Mouse (Mus musculus) hindbrain, embryonic 16.5 days (tissue): Measurements from ENCODE around the gene Preb. TPM values are rescaled to one million over a fixed set of nuclear protein-coding genes. Genes with fewer than 3 reads are reported as not detected.

ENCODE experiments used
- ATAC-seq: fragments of 200-750 bp; cut with Nextera tagmentation; 2 replicates; pipeline ENCODE4 v1.8.0; 2017; ENCODE audit warnings: moderate TSS enrichment, moderate library complexity
- H3K27ac ChIP-seq: fragments of 300-500 bp; sonication (generic); 2 replicates; pipeline ENCODE4 v1.5.1; 2014; ENCODE audit warnings: low read depth, mild to moderate bottlenecking, control low read depth, low read length, moderate library complexity
- H3K27me3 ChIP-seq: fragments of 300-500 bp; sonication (generic); replicated peaks from 2 replicates; pipeline ENCODE4 v1.6.1; 2014; ENCODE audit warnings: low read length; ENCODE audit not compliant: control insufficient read depth, insufficient read depth
- H3K36me3 ChIP-seq: fragments of 300-500 bp; sonication (generic); 2 replicates; pipeline ENCODE4 v1.6.1; 2014; ENCODE audit warnings: mild to moderate bottlenecking, low read length, moderate library complexity, mixed read lengths; ENCODE audit not compliant: control insufficient read depth, insufficient read depth
- H3K4me1 ChIP-seq: fragments of 300-500 bp; sonication (generic); 2 replicates; pipeline ENCODE4 v1.6.1; 2014; ENCODE audit warnings: low read depth, low read length; ENCODE audit not compliant: control insufficient read depth, insufficient read depth
- H3K4me2 ChIP-seq: fragments of 300-500 bp; sonication (generic); 2 replicates; pipeline ENCODE4 v1.6.1; 2014; ENCODE audit warnings: mild to moderate bottlenecking, low read length, control low read depth, moderate library complexity
- H3K4me3 ChIP-seq: fragments of 300-500 bp; sonication (generic); 2 replicates; pipeline ENCODE4 v1.5.1; 2014; ENCODE audit warnings: mild to moderate bottlenecking, low read length, control low read depth, moderate library complexity
- H3K9ac ChIP-seq: fragments of 300-500 bp; sonication (generic); 2 replicates; pipeline ENCODE4 v1.6.1; 2014; ENCODE audit warnings: low read depth, mild to moderate bottlenecking, control low read depth, low read length, moderate library complexity
- H3K9me3 ChIP-seq: fragments of 300-500 bp; sonication (generic); 2 replicates; pipeline ENCODE4 v1.6.1; 2014; ENCODE audit warnings: mild to moderate bottlenecking, low read length, moderate library complexity; ENCODE audit not compliant: control insufficient read depth
- WGBS: fragments of 180-500 bp; shearing (Covaris S2); extraction: QIAGEN DNeasy Blood & Tissue Kit; methylation state at CpG from one replicate; pipeline ENCODE4 v1.1.7; 2014; 5-methylcytosine and 5-hydroxymethylcytosine counted together
- polyA plus RNA-seq: library from polyadenylated mRNA; unstranded; fragments of >200 nt; fragmentation: Nextera tagmentation; extraction: Ambion mirVana; gene quantifications from 2 replicates; pipeline ENCODE4 v1.2.1, GENCODE M21; 2015

Preb gene
- polyA plus RNA-seq, 1 experiment from 2014 or later = 123 TPM

DNA sequence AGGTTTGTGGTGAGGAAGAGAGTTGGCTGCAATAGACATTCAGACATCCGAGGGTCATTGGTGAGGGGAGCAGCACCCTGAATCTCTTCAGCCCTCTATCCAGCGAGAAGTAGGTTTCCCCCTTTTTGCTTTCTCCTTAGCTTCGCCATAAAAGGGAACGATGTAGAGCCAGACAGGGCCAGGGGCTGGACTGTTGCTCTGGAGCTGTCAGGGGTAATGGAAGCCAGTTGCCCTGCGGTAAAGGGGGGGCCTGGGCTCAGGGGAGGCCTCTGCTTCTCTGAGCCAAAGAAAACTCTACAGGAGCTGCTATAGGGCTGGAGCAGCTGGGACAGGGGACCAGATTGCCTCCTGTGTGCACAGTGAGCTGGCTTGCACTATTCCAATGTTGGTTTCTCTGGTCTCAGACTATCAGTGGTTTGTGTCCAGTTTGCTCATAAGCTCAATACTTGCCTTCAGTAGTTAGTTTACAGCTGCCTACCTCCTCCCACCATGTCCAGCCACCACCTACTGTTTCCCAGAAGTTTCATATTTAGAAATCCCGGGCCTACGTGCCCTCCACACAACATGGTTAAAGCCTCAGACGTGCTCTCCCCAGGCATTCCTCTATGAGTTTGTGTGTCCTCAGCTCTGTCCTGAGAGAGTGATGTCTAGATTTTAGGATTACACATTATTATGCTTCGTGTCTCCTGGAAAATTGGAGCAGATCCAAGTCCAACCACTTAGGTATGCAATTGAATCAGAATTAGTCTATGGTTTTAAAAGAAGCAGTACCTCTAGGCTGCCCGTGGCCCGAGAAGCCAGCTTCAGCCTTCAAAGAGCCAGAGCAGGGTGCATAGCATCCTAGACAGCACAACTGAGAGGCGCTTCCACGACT lies 51.5 kb downstream of the Preb start:
- WGBS = 51% methylated on average over 13 of the region's 13 CpGs
- Histone ChIP-seq H3K36me3 (peaks cover 6% of the 10 kb centered on the region; the same call in 1 of the 2 replicates), H3K4me1 (peaks cover 24% of the 10 kb centered on the region), H3K9me3 (no peaks in the 10 kb centered on the region), H3K27ac (peak overlapping the region; percentile 84), H3K4me3 (peak overlapping the region; percentile 69), H3K9ac (peak overlapping the region; percentile 86; the same call in 1 of the 2 replicates), H3K4me2 (peak overlapping the region; percentile 96), H3K27me3 (no peaks in the 10 kb centered on the region)
- no peak for ATAC-seq

DNA sequence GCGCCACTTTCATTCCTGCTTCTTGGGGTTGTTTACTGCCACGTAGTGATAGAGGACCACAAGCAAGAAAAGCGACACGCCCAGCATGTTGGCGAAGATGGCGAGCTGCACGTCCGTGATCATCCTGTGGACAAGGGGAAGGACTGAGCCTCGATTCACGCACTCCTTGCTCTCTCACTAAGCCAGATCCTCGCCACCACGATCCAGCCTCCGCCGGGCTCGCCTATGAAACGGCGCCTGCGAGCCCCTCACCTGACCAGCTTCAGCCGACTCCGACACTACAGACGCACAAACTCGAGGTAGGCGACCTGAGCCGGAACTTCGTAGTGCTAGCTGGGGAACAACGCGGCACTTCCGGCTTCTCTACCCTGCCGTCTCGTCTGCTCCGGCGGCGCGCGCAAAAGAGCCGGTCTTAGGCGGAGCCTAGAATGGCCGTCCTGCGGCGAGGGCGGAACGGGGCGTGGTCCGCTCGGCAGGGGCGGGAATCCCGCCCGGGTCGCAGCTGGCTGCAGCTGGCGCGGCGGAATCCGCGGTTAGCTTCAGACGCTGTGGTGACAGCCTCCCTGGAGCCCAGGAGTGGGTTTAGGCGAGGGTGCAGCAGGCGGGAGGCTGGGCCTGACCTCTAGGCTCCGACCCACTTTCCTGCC lies 52.6 kb downstream of the Preb start, which contains the start of gene Ost4:
Ost4 (minus strand) TSS at position 376 of the 647 bp plus-strand sequence.
- peaks cover 6% of the 10 kb centered on the region; the same call in 1 of the 2 replicates for H3K36me3 ChIP-seq
- peak within 1 kb of the TSS; percentile 84 for H3K27ac ChIP-seq
- no peaks in the 10 kb centered on the region for H3K27me3 ChIP-seq
- peak within 1 kb of the TSS; percentile 69 for H3K4me3 ChIP-seq
- under 1% methylated on average over 57 of the region's 58 CpGs for WGBS
- H3K9me3 ChIP-seq = no peaks in the 10 kb centered on the region
- H3K4me2 ChIP-seq = peak within 1 kb of the TSS; percentile 96
- ATAC-seq = peak; percentile 97
- peak within 1 kb of the TSS; percentile 86 for H3K9ac ChIP-seq
- peaks cover 20% of the 10 kb centered on the region for H3K4me1 ChIP-seq

DNA sequence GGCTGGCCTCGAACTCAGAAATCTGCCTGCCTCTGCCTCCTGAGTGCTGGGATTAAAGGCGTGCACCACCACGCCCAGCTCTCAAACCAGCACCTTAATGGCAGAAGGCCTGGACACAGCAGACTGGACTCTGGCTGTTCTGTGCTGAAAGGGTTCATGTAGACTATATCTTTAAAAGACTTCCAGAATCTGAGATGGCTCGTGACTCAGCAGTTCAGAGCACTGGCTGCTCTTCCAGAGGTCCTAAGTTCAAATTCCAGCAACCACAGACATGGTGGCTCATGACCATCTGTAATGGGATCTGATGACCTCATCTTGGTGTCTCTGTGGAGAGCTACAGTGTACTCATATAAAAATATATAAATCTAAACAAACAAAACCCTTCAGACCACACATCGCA lies 58.3 kb downstream of the Preb start:
- WGBS = 98% methylated on average over 5 of the region's 5 CpGs
- Histone ChIP-seq H3K9ac (no peak overlapping the region), H3K27me3 (no peaks in the 10 kb centered on the region), H3K27ac (no peak overlapping the region), H3K4me3 (no peak overlapping the region), H3K4me1 (peaks cover 11% of the 10 kb centered on the region), H3K4me2 (no peak overlapping the region), H3K9me3 (no peaks in the 10 kb centered on the region), H3K36me3 (peaks cover 9% of the 10 kb centered on the region; the same call in 1 of the 2 replicates)
- ATAC-seq = no peak

Other genes with a start within 250 kb of the Preb start
- 200 and 274 TPM in 2 replicates for gene Dpysl5, start 248.8 kb downstream of the Preb start, polyA plus RNA-seq
- gene Mapre3, start 145.7 kb downstream of the Preb start, polyA plus RNA-seq = 151 and 153 TPM in 2 replicates
- 67.0 and 68.4 TPM in 2 replicates for gene Tmem214, start 92.3 kb downstream of the Preb start, polyA plus RNA-seq
- gene Agbl5, start 71.7 kb downstream of the Preb start, polyA plus RNA-seq = 19.1 and 23.1 TPM in 2 replicates
- gene Ost4, start 52.6 kb downstream of the Preb start, polyA plus RNA-seq = 232 and 244 TPM in 2 replicates
- 16.3 and 24.6 TPM in 2 replicates for gene Emilin1, start 47.0 kb downstream of the Preb start, polyA plus RNA-seq
- 12.2 and 13.7 TPM in 2 replicates for gene Khk, start 38.9 kb downstream of the Preb start, polyA plus RNA-seq
- gene Cgref1, start 14.8 kb downstream of the Preb start, polyA plus RNA-seq = 77.3 and 89.1 TPM in 2 replicates
- gene Tcf23, start 8.3 kb upstream of the Preb start, polyA plus RNA-seq = not detected in 2 replicates
- 174 and 195 TPM in 2 replicates for gene Atraid, start 88.0 kb upstream of the Preb start, polyA plus RNA-seq
- gene Slc5a6, start 88.6 kb upstream of the Preb start, polyA plus RNA-seq = 30.1 and 31.6 TPM in 2 replicates
- 11.6 and 16.8 TPM in 2 replicates for gene Cad, start 94.4 kb upstream of the Preb start, polyA plus RNA-seq
- gene Dnajc5g, start 145.9 kb upstream of the Preb start, polyA plus RNA-seq = not detected in 2 replicates
- gene Slc30a3, start 147.9 kb upstream of the Preb start, polyA plus RNA-seq = 44.3 and 52.7 TPM in 2 replicates
- gene Trim54, start 156.4 kb upstream of the Preb start, polyA plus RNA-seq = 1.00 TPM in 1 of 2 replicates, not detected in the other
- gene Ucn, start 178.5 kb upstream of the Preb start, polyA plus RNA-seq = not detected in 2 replicates
- gene Mpv17, start 193.9 kb upstream of the Preb start, polyA plus RNA-seq = 56.1 and 61.1 TPM in 2 replicates
- 2.1 and 2.2 TPM in 2 replicates for gene Gm29609, start 219.6 kb upstream of the Preb start, polyA plus RNA-seq
- gene Gtf3c2, start 219.8 kb upstream of the Preb start, polyA plus RNA-seq = 51.6 and 63.2 TPM in 2 replicates
- gene Snx17, start 232.9 kb upstream of the Preb start, polyA plus RNA-seq = 120 and 124 TPM in 2 replicates
- 88.5 and 91.6 TPM in 2 replicates for gene Eif2b4, start 233.1 kb upstream of the Preb start, polyA plus RNA-seq
- gene Zfp513, start 241.9 kb upstream of the Preb start, polyA plus RNA-seq = 12.3 and 14.0 TPM in 2 replicates